Mouse (Mus musculus) midbrain, postnatal 0 days (tissue): ENCODE measurements at regions not wholly inside any gene's neighbourhood (a gene's known extent, or its start where the extent isn't known, plus 50 kb on each side); places are given as distances from the start of the nearest gene placed in this dataset.
"Not testable (repeated sequence)": the region's sequence is repeated elsewhere in the genome, so short reads cannot be mapped to it uniquely, and the experiment has no call there.

Source experiments
- ATAC-seq: fragments of 200-750 bp; cut with Nextera tagmentation; 2 replicates; pipeline ENCODE4 v1.8.0; 2017; ENCODE audit warnings: moderate number of reproducible peaks, mild to moderate bottlenecking, moderate TSS enrichment, moderate library complexity; ENCODE audit not compliant: low FRiP score
- DNase-seq: peaks from one replicate; pipeline ENCODE4 v3.0.0-alpha.2; 2015; ENCODE audit warnings: low spot score
- H3K27ac ChIP-seq: fragments of 300-500 bp; sonication (generic); 2 replicates; pipeline ENCODE4 v1.5.1; 2014; ENCODE audit warnings: low read depth, mild to moderate bottlenecking, low read length, mixed read lengths
- H3K27me3 ChIP-seq: fragments of 300-500 bp; sonication (generic); 2 replicates; pipeline ENCODE4 v1.6.1; 2014; ENCODE audit warnings: low read length, control low read depth, mixed read lengths; ENCODE audit not compliant: insufficient read depth
- H3K36me3 ChIP-seq: fragments of 300-500 bp; sonication (generic); 2 replicates; pipeline ENCODE4 v1.6.1; 2014; ENCODE audit warnings: low read length, control low read depth, mixed read lengths; ENCODE audit not compliant: insufficient read depth
- H3K4me1 ChIP-seq: fragments of 300-500 bp; sonication (generic); 2 replicates; pipeline ENCODE4 v1.6.1; 2014; ENCODE audit warnings: mild to moderate bottlenecking, control low read depth, antibody characterized with exemption, low read length, mixed read lengths; ENCODE audit not compliant: insufficient read depth
- H3K4me2 ChIP-seq: fragments of 300-500 bp; sonication (generic); 2 replicates; pipeline ENCODE4 v1.6.1; 2014; ENCODE audit warnings: low read depth, mild to moderate bottlenecking, low read length, mixed read lengths; ENCODE audit not compliant: poor library complexity, severe bottlenecking
- H3K4me3 ChIP-seq: fragments of 300-500 bp; sonication (generic); 2 replicates; pipeline ENCODE4 v1.5.1; 2014; ENCODE audit warnings: low read depth, mild to moderate bottlenecking, low read length, moderate library complexity
- H3K9ac ChIP-seq: fragments of 300-500 bp; sonication (generic); replicated peaks from 2 replicates; pipeline ENCODE4 v1.6.1; 2014; ENCODE audit warnings: mild to moderate bottlenecking, low read length, moderate library complexity, mixed read lengths; ENCODE audit not compliant: poor library complexity, severe bottlenecking
- H3K9me3 ChIP-seq: fragments of 300-500 bp; sonication (generic); 2 replicates; pipeline ENCODE4 v1.6.1; 2016; ENCODE audit warnings: low read length, control low read depth
- CTCF ChIP-seq: IDR thresholded peaks from 2 replicates; pipeline ENCODE4 v1.5.1; 2016; ENCODE audit warnings: antibody characterized with exemption, mild to moderate bottlenecking
- WGBS: fragments of 180-500 bp; shearing (Covaris S2); extraction: QIAGEN DNeasy Blood & Tissue Kit; methylation state at CpG from one replicate; pipeline ENCODE4 v1.1.7; 2014; 5-methylcytosine and 5-hydroxymethylcytosine counted together

DNA sequence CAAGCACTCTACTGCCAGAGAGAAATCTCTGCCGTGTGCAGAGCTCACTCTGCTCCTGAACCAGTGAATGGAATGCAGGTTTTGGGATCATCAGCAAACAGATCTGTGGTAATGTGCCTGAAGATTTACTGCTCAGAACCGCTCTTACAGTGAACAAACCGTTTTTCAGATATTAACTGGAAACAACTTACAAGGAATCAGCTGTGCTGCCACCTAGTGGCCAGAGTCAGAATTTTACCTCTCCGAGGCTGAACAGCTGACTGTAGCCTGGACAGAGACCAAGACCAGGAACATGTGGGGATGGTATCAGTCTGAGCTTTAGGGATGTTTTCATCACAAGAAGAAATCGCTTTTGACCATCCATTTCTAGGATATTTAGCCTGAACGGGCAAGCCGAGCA lies 65.3 kb downstream of the Gm15023 start:
- not testable (repeated sequence) for H3K9ac ChIP-seq
- 30% methylated on average over 5 of the region's 7 CpGs for WGBS

DNA sequence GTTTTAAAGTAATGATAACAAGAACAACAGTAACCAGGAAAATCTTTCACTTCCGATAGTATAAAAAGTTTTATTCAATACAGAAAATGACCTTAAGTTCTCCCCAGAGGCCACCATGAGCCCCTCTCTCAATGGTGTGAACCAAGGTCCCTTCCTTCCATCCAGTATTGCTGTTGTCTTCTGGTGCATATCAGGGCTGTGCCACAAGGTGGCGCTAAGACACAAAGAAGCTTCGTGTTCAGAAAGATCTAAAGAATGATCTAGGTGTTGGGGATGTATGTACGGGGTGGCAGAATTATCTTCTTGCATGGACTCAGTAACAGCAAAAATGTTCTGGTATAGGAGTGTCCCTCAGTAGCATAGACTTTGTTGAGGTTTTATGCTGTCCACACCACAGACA lies 66.6 kb downstream of the Gm15023 start:
- not testable (repeated sequence) for ATAC-seq, H3K27me3 ChIP-seq, H3K4me2 ChIP-seq, H3K4me3 ChIP-seq, H3K9me3 ChIP-seq, H3K36me3 ChIP-seq, H3K27ac ChIP-seq, H3K4me1 ChIP-seq, H3K9ac ChIP-seq
- WGBS: 23% methylated on average over 4 of the region's 4 CpGs
- peak; percentile 74 for TF ChIP-seq CTCF
- peak; percentile 50 for DNase-seq

More for the DNA sequence above, 65.3 kb downstream of the Gm15023 start:
- not testable (repeated sequence) for H3K36me3 ChIP-seq, H3K4me2 ChIP-seq, H3K9me3 ChIP-seq, ATAC-seq, H3K4me1 ChIP-seq, H3K27me3 ChIP-seq, H3K27ac ChIP-seq, H3K4me3 ChIP-seq, DNase-seq
- TF ChIP-seq CTCF: peak; percentile 39

- 48% methylated on average over 3 of the region's 3 CpGs for WGBS
These were observed 75.8 kb downstream of the Gm15023 start for GRCm38 (mm10) chrX:135101594-135101993.

DNA sequence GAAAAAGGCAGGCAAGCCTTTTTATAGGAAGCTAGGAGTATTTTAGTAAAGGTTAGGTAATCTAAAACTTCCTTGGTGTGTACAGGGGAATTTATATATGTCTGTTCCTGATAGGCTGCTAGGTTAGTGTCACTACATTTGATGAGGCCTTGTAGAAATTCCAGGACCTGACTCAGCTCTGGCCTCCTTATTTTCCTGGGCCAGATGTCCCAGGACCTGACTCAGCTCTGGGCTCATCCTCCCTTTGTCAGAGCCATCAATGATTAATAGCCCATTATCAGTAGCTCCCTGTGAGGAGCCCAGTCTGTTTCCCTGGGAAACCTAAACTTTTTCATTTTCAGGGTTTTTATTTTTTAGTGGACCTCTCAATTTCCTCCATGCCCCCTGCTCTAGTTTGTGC lies 79.3 kb downstream of the Gm15023 start:
- Histone ChIP-seq H3K4me2 (no peak overlapping the region), H3K9me3 (no peaks in the 10 kb centered on the region), H3K36me3 (no peaks in the 10 kb centered on the region), H3K4me1 (no peaks in the 10 kb centered on the region), H3K27me3 (no peaks in the 10 kb centered on the region), H3K4me3 (no peak overlapping the region), H3K9ac (no peak overlapping the region), H3K27ac (no peak overlapping the region)
- DNase-seq (no peak), ATAC-seq (no peak)
- no peak for TF ChIP-seq CTCF

More at GRCm38 (mm10) chrX:135101594-135101993, 75.8 kb downstream of the Gm15023 start:
- no peak for TF ChIP-seq CTCF
- peak; percentile 42 for DNase-seq
- Histone ChIP-seq H3K4me2 (no peak overlapping the region), H3K4me3 (no peak overlapping the region), H3K27me3 (no peaks in the 10 kb centered on the region), H3K36me3 (no peaks in the 10 kb centered on the region), H3K4me1 (no peaks in the 10 kb centered on the region), H3K9ac (no peak overlapping the region), H3K9me3 (no peaks in the 10 kb centered on the region), H3K27ac (no peak overlapping the region)
- ATAC-seq: no peak

DNA sequence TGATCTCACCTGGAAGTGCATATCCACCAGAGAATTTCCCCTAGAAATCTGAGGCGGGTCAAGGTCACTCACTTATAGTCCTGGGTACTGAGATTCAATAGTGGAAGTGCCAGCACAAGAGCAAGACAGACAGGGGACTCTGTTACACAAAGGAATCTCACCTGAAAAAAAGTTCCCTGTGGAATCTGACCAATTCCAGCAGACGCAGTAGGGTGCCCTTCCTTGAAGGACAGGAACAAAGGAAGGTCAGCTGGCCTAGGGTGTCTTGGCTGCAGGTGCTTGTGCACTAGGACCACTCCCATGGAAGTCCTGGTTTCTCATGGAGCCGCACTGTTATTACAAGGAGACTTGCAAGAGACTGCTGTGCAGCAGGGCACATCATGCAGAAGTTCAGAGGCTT lies 81.2 kb downstream of the Gm15023 start:
- ATAC-seq (no peak), DNase-seq (no peak)
- Histone ChIP-seq H3K4me3 (no peak overlapping the region), H3K27ac (no peak overlapping the region), H3K27me3 (no peaks in the 10 kb centered on the region), H3K36me3 (no peaks in the 10 kb centered on the region), H3K4me2 (no peak overlapping the region), H3K9ac (no peak overlapping the region), H3K4me1 (no peaks in the 10 kb centered on the region), H3K9me3 (no peaks in the 10 kb centered on the region)
- no peak for TF ChIP-seq CTCF
- WGBS: 59% methylated on average over 3 of the region's 3 CpGs

DNA sequence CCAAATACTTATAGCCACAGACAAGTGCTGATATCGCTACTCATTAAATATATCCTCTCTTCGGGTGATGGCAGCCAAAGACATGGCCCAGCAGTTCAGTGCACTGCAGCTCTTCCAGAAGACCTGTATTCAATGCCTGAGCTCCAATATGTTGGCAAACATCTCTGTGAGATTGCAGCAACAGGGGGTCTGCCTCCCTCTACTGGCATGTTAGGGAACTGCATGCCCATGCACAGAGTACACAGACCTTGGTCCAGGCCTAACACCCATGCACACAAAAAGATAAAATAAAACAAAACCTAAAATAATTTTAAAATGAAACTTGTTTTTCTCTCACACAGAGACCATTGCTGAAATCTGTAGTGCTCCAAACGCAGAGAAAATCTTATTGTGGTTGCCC lies 82.1 kb upstream of the Zmat1 start:
- H3K36me3 ChIP-seq, H3K4me1 ChIP-seq, H3K9ac ChIP-seq, H3K9me3 ChIP-seq, H3K27ac ChIP-seq, H3K4me3 ChIP-seq, H3K27me3 ChIP-seq, H3K4me2 ChIP-seq: not testable (repeated sequence)
- TF ChIP-seq CTCF: peak; percentile 78
- 14% methylated on average over 2 of the region's 3 CpGs for WGBS
- peak; percentile 40 for DNase-seq
- peak; percentile 72 for ATAC-seq

- H3K4me3 ChIP-seq, H3K27ac ChIP-seq, H3K4me1 ChIP-seq, H3K9ac ChIP-seq, H3K9me3 ChIP-seq, H3K36me3 ChIP-seq, H3K27me3 ChIP-seq: not testable (repeated sequence)
- 22% methylated on average over 7 of the region's 7 CpGs for WGBS
- DNase-seq: peak; percentile 20
- ATAC-seq: peak; percentile 57; the same call in 1 of the 2 replicates
- H3K4me2 ChIP-seq: peak overlapping the region; percentile 6; the same call in 1 of the 2 replicates
These were observed 78.1 kb upstream of the Zmat1 start for GRCm38 (mm10) chrX:135087068-135087579.

DNA sequence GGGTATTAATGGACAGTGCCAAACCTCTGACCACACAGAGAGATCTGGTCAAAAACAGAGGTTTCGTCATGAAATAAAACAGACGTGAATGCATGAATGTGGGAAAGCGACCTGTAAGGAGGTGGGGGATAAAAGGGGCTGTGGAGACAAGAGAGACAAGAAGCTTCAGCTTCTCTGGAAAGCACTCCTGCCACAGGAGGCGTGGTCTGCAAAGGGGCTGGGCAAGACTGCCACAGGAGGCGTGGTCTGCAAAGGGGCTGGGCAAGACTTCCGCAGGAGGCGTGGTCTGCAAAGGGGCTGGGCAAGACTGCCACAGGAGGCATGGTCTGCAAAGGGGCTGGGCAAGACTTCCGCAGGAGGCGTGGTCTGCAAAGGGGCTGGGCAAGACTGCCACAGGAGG lies 77.6 kb upstream of the Zmat1 start:
- DNase-seq: not testable (repeated sequence)
- 31% methylated on average over 6 of the region's 9 CpGs for WGBS
- ATAC-seq: 0 out of 2 replicates have a peak, but pooled peaks have one; percentile 45

More for the DNA sequence above, 77.6 kb upstream of the Zmat1 start:
- H3K4me3 ChIP-seq, H3K36me3 ChIP-seq, H3K27ac ChIP-seq, H3K4me1 ChIP-seq, H3K9me3 ChIP-seq, H3K9ac ChIP-seq, H3K27me3 ChIP-seq, H3K4me2 ChIP-seq: not testable (repeated sequence)
